Mouse (Mus musculus) liver, adult 2 months (tissue): ENCODE data around the gene Tex37. TPM values are rescaled to one million over a fixed set of nuclear protein-coding genes. Genes with fewer than 3 reads are reported as not detected.

Experiments
- DNase-seq: peaks from one replicate; pipeline ENCODE4 v3.0.0-alpha.2; 2011; ENCODE audit warnings: low read depth, low spot score; ENCODE audit errors: extremely low read depth
- H3K27ac ChIP-seq: fragments of 200-500 bp; replicated peaks from 2 replicates; pipeline ENCODE4 v1.5.1; 2012; ENCODE audit warnings: low read depth, mild to moderate bottlenecking, control low read depth, inconsistent platforms, low read length; ENCODE audit not compliant: insufficient read depth
- H3K27me3 ChIP-seq: fragments of 200-500 bp; 2 replicates; pipeline ENCODE4 v1.6.1; 2012; ENCODE audit warnings: mild to moderate bottlenecking, moderate library complexity, low read length, inconsistent platforms; ENCODE audit not compliant: control insufficient read depth, insufficient read depth
- H3K36me3 ChIP-seq: fragments of 200-500 bp; 2 replicates; pipeline ENCODE4 v1.6.1; 2012; ENCODE audit warnings: low read length, inconsistent platforms; ENCODE audit not compliant: control insufficient read depth, insufficient read depth
- H3K4me1 ChIP-seq: fragments of 200-500 bp; 2 replicates; pipeline ENCODE4 v1.6.1; 2011; ENCODE audit warnings: low read length; ENCODE audit not compliant: control insufficient read depth, insufficient read depth
- H3K4me3 ChIP-seq: fragments of 200-500 bp; 2 replicates; pipeline ENCODE4 v1.5.1; 2011; ENCODE audit warnings: low read depth, mild to moderate bottlenecking, control low read depth, low read length, moderate library complexity; ENCODE audit not compliant: insufficient read depth
- H3K79me2 ChIP-seq: fragments of 200-500 bp; 2 replicates; pipeline ENCODE4 v1.6.1; 2012; ENCODE audit warnings: inconsistent platforms, mild to moderate bottlenecking, low read length, moderate library complexity; ENCODE audit not compliant: control insufficient read depth, insufficient read depth
- H3K9ac ChIP-seq: fragments of 200-500 bp; 2 replicates; pipeline ENCODE4 v1.6.1; 2012; ENCODE audit warnings: low read depth, mild to moderate bottlenecking, control low read depth, inconsistent platforms, low read length
- CTCF ChIP-seq: fragments of 200-500 bp; IDR thresholded peaks from 2 replicates; pipeline ENCODE4 v1.5.1; 2011; ENCODE audit warnings: low read depth, low read length, control low read depth
- POLR2A ChIP-seq: fragments of 200-500 bp; IDR thresholded peaks from 2 replicates; pipeline ENCODE4 v1.6.1; 2011; ENCODE audit warnings: low read length, control low read depth; ENCODE audit not compliant: insufficient read depth; ENCODE audit errors: extremely low read depth
- WGBS: fragments of 180-500 bp; shearing (Covaris S2); methylation state at CpG from one replicate; pipeline ENCODE4 v1.1.7; 2018; 5-methylcytosine and 5-hydroxymethylcytosine counted together
- polyA plus RNA-seq: library from polyadenylated mRNA; depleted of rRNA; stranded (reverse); fragments of >200 nt; gene quantifications from 2 replicates; pipeline ENCODE4 v1.2.3, GENCODE M21; 2012; rRNA removed
- total RNA-seq: library from RNA; depleted of rRNA; stranded (reverse); fragments of >200 nt; gene quantifications from 2 replicates; pipeline ENCODE4 v1.2.3, GENCODE M21; 2014; rRNA removed

The Tex37 gene
- total RNA-seq (not detected in 2 replicates), polyA plus RNA-seq (not detected in 2 replicates)

GRCm38 (mm10) chr6:70918827-70919226, at the start of gene Tex37:
Gene Tex37, minus strand, starts transcription at chr6:70918927.
- H3K27ac ChIP-seq: no peak within 1 kb of the TSS
- TF ChIP-seq POLR2A: no peak
- TF ChIP-seq CTCF: no peak
- no peak for DNase-seq
- WGBS: 81% methylated on average over 3 of the region's 3 CpGs
- H3K4me3 ChIP-seq: no peak within 1 kb of the TSS
- no peak within 1 kb of the TSS for H3K9ac ChIP-seq
- H3K36me3 ChIP-seq: no peaks in the 10 kb centered on the region
- H3K79me2 ChIP-seq: no peaks in the 10 kb centered on the region
- no peaks in the 10 kb centered on the region for H3K4me1 ChIP-seq
- H3K27me3 ChIP-seq: no peaks in the 10 kb centered on the region

DNA sequence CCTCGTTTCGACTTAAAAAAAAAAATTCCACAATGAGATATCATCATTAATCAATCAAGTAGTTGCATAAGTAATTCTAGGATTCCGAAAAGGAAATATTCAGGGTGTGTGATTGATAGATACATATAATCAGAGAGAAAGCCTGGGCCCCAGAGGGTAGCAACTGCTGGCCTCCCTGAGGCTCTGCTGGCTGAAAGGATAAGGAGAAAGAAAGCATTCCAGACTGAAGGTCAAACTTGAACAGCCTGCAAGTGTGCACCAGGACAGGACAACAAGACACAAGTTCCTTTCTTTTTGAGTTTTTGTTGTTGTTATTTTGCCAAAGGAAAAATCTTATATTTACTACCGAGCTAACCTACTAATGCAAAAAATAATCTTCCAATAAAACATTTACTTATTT, 49.6 kb upstream of the Tex37 start:
- Histone ChIP-seq H3K79me2 (no peaks in the 10 kb centered on the region), H3K36me3 (no peaks in the 10 kb centered on the region), H3K9ac (no peak overlapping the region), H3K27me3 (0 out of 2 replicates have a peak, but pooled peaks cover 2% of the 10 kb centered on the region), H3K27ac (no peak overlapping the region), H3K4me3 (no peak overlapping the region), H3K4me1 (no peaks in the 10 kb centered on the region)
- DNase-seq: no peak
- TF ChIP-seq POLR2A: no peak
- no peak for TF ChIP-seq CTCF
- 73% methylated on average over 4 of the region's 4 CpGs for WGBS

DNA sequence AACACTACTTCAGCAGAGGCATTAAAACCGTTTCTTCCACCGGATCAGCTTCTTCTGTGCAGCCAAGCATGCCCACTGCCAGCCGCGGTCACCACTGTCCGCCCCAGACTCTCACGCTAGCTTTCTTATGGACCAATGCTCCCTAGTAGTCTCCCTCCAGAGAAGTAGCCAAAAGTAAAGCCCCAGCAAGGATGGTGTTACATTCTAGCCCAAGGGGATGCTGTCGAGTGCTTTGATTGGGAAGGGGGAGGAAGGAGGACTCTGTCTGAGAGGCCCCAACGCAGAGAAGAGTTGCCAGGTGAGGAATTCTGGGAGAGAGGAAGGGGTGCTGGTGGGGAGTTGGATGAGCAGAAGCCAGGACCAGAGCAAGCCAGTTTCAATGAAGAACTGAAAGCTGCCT, 48.7 kb upstream of the Tex37 start:
- Histone ChIP-seq H3K79me2 (no peaks in the 10 kb centered on the region), H3K36me3 (no peaks in the 10 kb centered on the region), H3K9ac (no peak overlapping the region), H3K4me3 (no peak overlapping the region), H3K4me1 (no peaks in the 10 kb centered on the region), H3K27ac (no peak overlapping the region), H3K27me3 (0 out of 2 replicates have a peak, but pooled peaks cover 2% of the 10 kb centered on the region)
- DNase-seq: no peak
- 13% methylated on average over 8 of the region's 8 CpGs for WGBS
- TF ChIP-seq CTCF (no peak), POLR2A (no peak)

GRCm38 (mm10) chr6:70965694-70966093, 47.0 kb upstream of the Tex37 start:
- 36% methylated on average over 7 of the region's 7 CpGs for WGBS
- Histone ChIP-seq H3K27me3 (0 out of 2 replicates have a peak, but pooled peaks cover 2% of the 10 kb centered on the region), H3K36me3 (no peaks in the 10 kb centered on the region)

DNA sequence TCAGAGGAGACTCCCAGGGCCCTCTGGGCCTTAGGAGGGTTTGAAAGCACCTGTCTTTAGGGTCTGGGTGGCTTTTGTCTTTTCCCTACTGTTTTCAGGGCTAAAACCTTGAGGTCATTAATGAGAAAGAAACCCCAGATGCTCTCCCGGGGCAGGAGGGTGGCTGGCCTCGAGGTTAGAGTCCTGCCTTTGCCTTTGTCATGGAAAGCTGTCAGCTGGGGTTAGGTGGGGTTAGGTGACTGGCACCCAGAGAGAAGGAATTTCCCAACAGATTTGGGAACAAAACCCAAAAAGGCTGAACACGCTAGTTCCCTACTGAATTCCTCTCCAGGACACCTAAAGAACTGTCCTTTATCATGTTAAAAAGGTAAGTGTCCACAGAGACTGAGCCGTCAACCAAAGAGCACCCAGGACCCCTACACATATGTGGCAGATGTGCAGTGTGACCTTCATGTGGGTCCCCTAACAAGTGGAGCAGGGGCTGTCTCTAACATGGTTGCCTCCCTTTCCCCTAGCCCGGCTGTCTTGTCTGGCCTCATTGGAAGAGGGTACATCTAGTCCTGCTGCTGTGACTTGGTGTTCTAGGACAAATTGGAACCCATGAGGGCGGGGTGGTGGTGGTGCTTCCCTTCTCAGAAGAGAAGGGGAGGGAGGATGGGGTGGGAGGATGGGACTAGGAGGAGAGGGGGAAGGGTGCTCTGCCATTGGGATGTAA, 45.5 kb upstream of the Tex37 start:
- no peak for TF ChIP-seq CTCF
- TF ChIP-seq POLR2A: no peak
- 63% methylated on average over 6 of the region's 6 CpGs for WGBS
- 0 out of 2 replicates have a peak, but pooled peaks cover 2% of the 10 kb centered on the region for H3K27me3 ChIP-seq
- no peaks in the 10 kb centered on the region for H3K79me2 ChIP-seq
- H3K9ac ChIP-seq: no peak overlapping the region
- H3K36me3 ChIP-seq: no peaks in the 10 kb centered on the region
- no peak overlapping the region for H3K4me3 ChIP-seq
- H3K4me1 ChIP-seq: no peaks in the 10 kb centered on the region
- DNase-seq: no peak
- H3K27ac ChIP-seq: no peak overlapping the region

More at GRCm38 (mm10) chr6:70965694-70966093, 47.0 kb upstream of the Tex37 start:
- TF ChIP-seq POLR2A: no peak
- no peak for TF ChIP-seq CTCF
- no peak overlapping the region for H3K27ac ChIP-seq
- no peak overlapping the region for H3K4me3 ChIP-seq
- H3K4me1 ChIP-seq: no peaks in the 10 kb centered on the region
- H3K79me2 ChIP-seq: no peaks in the 10 kb centered on the region
- DNase-seq: no peak
- no peak overlapping the region for H3K9ac ChIP-seq

- Histone ChIP-seq H3K27ac (no peak overlapping the region), H3K9ac (no peak overlapping the region), H3K36me3 (no peaks in the 10 kb centered on the region), H3K4me1 (no peaks in the 10 kb centered on the region), H3K79me2 (no peaks in the 10 kb centered on the region), H3K27me3 (peaks cover 20% of the 10 kb centered on the region), H3K4me3 (no peak overlapping the region)
- TF ChIP-seq POLR2A (no peak), CTCF (no peak)
- DNase-seq: no peak
- 17% methylated on average over 7 of the region's 7 CpGs for WGBS
Observed at GRCm38 (mm10) chr6:70957341-70957940, 38.7 kb upstream of the Tex37 start.
